Mouse (Mus musculus) small intestine, adult 2 months (tissue): ENCODE measurements around the gene Unc5cl.

ENCODE experiments used
- CTCF ChIP-seq: fragments of 200-500 bp; IDR thresholded peaks from 2 replicates; pipeline ENCODE4 v1.5.1; 2012; ENCODE audit warnings: low read depth, mild to moderate bottlenecking, control low read depth, inconsistent platforms, low read length, moderate library complexity, mixed read lengths; ENCODE audit not compliant: insufficient replicate concordance, insufficient read length; ENCODE audit errors: extremely low read depth
- POLR2A ChIP-seq: fragments of 200-500 bp; IDR thresholded peaks from 2 replicates; pipeline ENCODE4 v1.6.1; 2012; ENCODE audit warnings: low read depth, mild to moderate bottlenecking, control low read depth, inconsistent platforms, low read length, moderate library complexity

GRCm38 (mm10) chr17:48588674-48589073, 134.0 kb downstream of the Unc5cl start:
- TF ChIP-seq CTCF = no peak
- TF ChIP-seq POLR2A = no peak
